Mouse (Mus musculus) liver, embryonic 15.5 days (tissue): ENCODE measurements around the gene Gm826. TPM values are rescaled to one million over a fixed set of nuclear protein-coding genes. Genes with fewer than 3 reads are reported as not detected.

Source experiments
- ATAC-seq: fragments of 200-750 bp; cut with Nextera tagmentation; 2 replicates; pipeline ENCODE4 v1.8.0; 2017; ENCODE audit warnings: moderate number of reproducible peaks, mild to moderate bottlenecking, moderate library complexity; ENCODE audit not compliant: insufficient read depth
- H3K27ac ChIP-seq: fragments of 300-500 bp; sonication (generic); replicated peaks from 2 replicates; pipeline ENCODE4 v1.5.1; 2015; ENCODE audit warnings: mild to moderate bottlenecking, inconsistent platforms
- H3K27me3 ChIP-seq: fragments of 300-500 bp; sonication (generic); 2 replicates; pipeline ENCODE4 v1.6.1; 2015; ENCODE audit warnings: mild to moderate bottlenecking, inconsistent platforms
- H3K36me3 ChIP-seq: fragments of 300-500 bp; sonication (generic); replicated peaks from 2 replicates; pipeline ENCODE4 v1.6.1; 2015; ENCODE audit warnings: moderate library complexity, mild to moderate bottlenecking, inconsistent platforms
- H3K4me1 ChIP-seq: fragments of 300-500 bp; sonication (generic); replicated peaks from 2 replicates; pipeline ENCODE4 v1.6.1; 2015; ENCODE audit warnings: inconsistent platforms
- H3K4me2 ChIP-seq: fragments of 300-500 bp; sonication (generic); 2 replicates; pipeline ENCODE4 v1.6.1; 2015; ENCODE audit warnings: moderate library complexity, mild to moderate bottlenecking, inconsistent platforms
- H3K4me3 ChIP-seq: fragments of 300-500 bp; sonication (generic); replicated peaks from 2 replicates; pipeline ENCODE4 v1.5.1; 2015; ENCODE audit warnings: mild to moderate bottlenecking, inconsistent platforms
- H3K9ac ChIP-seq: fragments of 300-500 bp; sonication (generic); 2 replicates; pipeline ENCODE4 v1.6.1; 2015; ENCODE audit warnings: moderate library complexity, mild to moderate bottlenecking, inconsistent platforms
- H3K9me3 ChIP-seq: fragments of 300-500 bp; sonication (generic); replicated peaks from 2 replicates; pipeline ENCODE4 v1.6.1; 2016; ENCODE audit warnings: inconsistent platforms
- WGBS: fragments of 180-500 bp; shearing (Covaris S2); methylation state at CpG from one replicate; pipeline ENCODE4 v1.1.7; 2015; ENCODE audit warnings: mixed read lengths; ENCODE audit not compliant: insufficient replicate concordance; 5-methylcytosine and 5-hydroxymethylcytosine counted together
- polyA plus RNA-seq: library from polyadenylated mRNA; unstranded; fragments of >200 nt; fragmentation: Nextera tagmentation; extraction: Ambion mirVana; gene quantifications from 2 replicates; pipeline ENCODE4 v1.2.1, GENCODE M21; 2015

Gene Gm826
- polyA plus RNA-seq, 1 experiment from 2014 or later: 5.4 TPM

DNA sequence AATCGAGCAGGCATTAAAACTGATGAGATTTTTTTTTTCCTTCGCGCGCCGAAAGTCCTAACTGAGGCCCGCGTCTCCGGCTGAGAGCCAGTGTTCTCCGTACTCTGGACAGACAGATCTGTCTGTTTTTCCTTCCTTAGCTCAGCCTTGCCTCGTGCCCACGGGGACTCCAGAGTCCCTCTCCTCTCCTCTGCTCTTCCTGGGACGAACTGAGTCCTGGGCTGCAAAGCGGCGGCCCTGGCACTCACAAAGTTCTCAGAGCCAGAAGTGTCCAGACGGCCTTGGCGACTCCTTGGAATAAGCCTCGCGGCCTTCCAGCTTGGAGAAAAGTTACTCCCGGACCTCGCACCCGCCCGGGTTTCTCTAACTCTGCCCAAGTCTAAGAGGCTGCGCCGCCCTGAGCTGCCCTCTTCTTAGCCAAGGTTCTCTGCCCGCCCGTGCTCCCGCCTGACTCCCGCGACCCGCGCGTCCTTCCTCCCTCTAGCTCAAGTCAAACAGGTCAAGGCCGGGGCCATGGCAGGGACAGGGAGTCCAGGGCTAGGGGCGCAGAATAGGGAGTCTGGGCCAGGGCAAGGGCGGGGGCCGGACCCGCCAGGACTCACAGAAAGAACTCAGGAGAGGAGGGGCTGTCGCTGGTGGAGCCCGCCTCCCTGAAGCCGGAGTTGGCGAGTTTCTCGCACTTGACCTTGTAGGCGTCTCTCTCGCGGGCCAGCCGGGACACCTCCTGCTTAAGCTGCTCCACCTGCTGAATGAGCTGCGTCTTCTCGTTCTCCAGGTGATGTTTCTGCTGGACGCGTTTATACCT is 31.3 kb upstream of the Gm826 start:
- H3K4me1 ChIP-seq: peaks cover 17% of the 10 kb centered on the region
- ATAC-seq: no peak
- H3K4me2 ChIP-seq: peak overlapping the region; percentile 71
- H3K36me3 ChIP-seq: no peaks in the 10 kb centered on the region
- H3K4me3 ChIP-seq: peak overlapping the region; percentile 49
- H3K9me3 ChIP-seq: no peaks in the 10 kb centered on the region
- WGBS: 1% methylated on average over 50 of the region's 50 CpGs
- no peak overlapping the region for H3K27ac ChIP-seq
- peaks cover 99% of the 10 kb centered on the region for H3K27me3 ChIP-seq
- H3K9ac ChIP-seq: no peak overlapping the region

DNA sequence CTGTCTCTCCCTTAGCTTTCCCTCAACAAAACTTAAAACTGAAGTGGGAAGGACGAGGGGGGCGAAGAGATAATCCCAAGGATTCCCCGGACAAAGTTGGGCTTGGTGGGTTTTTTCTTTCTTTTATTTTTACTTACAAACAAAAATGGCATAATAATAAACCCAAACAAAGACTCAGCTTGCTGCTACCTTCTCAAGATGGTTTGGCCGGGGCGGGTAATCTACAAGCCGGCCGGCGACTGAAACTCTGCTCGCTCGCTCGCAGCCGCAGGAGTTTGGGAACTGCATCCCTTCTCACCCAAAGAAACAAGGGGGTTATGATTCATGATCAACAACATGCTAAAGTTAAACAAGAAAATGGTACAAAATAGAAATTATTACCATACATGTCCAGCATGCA is 30.7 kb upstream of the Gm826 start:
- Histone ChIP-seq H3K27me3 (peaks cover 99% of the 10 kb centered on the region), H3K36me3 (no peaks in the 10 kb centered on the region), H3K9me3 (no peaks in the 10 kb centered on the region), H3K27ac (no peak overlapping the region), H3K4me2 (peak overlapping the region; percentile 71; the same call in 1 of the 2 replicates), H3K4me3 (0 out of 2 replicates have a peak overlapping the region, but pooled peaks have one; percentile 49), H3K4me1 (peaks cover 17% of the 10 kb centered on the region), H3K9ac (no peak overlapping the region)
- no peak for ATAC-seq
- 6% methylated on average over 12 of the region's 12 CpGs for WGBS

DNA sequence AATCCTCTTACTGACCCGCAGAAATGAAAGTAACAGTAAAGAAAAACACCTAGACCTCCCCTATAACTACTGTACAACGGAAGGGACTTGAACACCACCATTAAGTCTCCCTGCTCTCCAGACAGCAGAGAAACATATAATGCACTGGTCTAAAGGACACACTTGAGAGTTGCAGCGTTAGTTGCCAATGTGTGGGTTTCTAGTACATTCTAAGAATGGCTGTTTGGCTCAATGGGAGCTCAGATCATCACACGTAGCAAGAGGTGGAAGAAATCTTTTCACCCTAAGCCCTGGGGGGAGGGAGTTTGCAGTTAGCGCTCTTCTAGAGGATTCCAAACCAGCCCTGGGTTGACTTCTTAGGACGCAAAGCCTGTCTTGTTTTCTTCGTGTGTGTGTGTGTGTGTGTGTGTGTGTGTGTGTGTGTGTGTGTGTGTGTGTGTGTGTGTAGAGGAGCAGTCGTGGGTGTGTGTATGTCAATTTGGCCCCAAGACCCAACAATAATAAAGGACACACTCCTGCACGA is 30.2 kb upstream of the Gm826 start:
- no peaks in the 10 kb centered on the region for H3K9me3 ChIP-seq
- 2% methylated on average over 9 of the region's 9 CpGs for WGBS
- H3K4me2 ChIP-seq: no peak overlapping the region
- 0 out of 2 replicates have a peak overlapping the region, but pooled peaks have one; percentile 8 for H3K4me3 ChIP-seq
- no peak overlapping the region for H3K9ac ChIP-seq
- H3K27ac ChIP-seq: no peak overlapping the region
- H3K36me3 ChIP-seq: no peaks in the 10 kb centered on the region
- ATAC-seq: no peak
- peaks cover 99% of the 10 kb centered on the region for H3K27me3 ChIP-seq
- peaks cover 17% of the 10 kb centered on the region for H3K4me1 ChIP-seq

DNA sequence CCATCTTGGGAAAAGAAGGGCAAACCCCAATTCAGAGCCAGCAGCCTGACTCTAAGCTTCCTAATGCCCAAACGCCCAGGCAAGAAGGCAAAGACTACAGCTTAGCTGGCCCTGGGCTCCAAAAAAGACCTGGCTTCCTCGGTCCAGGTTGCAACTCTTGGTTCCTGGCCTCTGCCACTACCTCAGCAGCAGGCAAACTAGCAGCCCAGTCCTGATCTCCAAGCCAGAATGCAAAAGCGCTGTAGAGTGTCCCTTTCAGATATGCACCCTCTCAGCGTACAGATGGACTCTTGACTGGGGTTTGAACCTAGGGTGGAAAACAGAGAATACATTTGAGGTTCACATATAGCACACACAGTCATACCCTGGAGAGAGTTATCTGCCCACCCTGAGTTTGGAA is 29.2 kb upstream of the Gm826 start:
- H3K27ac ChIP-seq: no peak overlapping the region
- no peak for ATAC-seq
- H3K9me3 ChIP-seq: no peaks in the 10 kb centered on the region
- H3K9ac ChIP-seq: no peak overlapping the region
- H3K4me2 ChIP-seq: no peak overlapping the region
- 19% methylated on average over 4 of the region's 4 CpGs for WGBS
- peaks cover 17% of the 10 kb centered on the region for H3K4me1 ChIP-seq
- no peaks in the 10 kb centered on the region for H3K36me3 ChIP-seq
- H3K4me3 ChIP-seq: no peak overlapping the region
- peaks cover 99% of the 10 kb centered on the region for H3K27me3 ChIP-seq

DNA sequence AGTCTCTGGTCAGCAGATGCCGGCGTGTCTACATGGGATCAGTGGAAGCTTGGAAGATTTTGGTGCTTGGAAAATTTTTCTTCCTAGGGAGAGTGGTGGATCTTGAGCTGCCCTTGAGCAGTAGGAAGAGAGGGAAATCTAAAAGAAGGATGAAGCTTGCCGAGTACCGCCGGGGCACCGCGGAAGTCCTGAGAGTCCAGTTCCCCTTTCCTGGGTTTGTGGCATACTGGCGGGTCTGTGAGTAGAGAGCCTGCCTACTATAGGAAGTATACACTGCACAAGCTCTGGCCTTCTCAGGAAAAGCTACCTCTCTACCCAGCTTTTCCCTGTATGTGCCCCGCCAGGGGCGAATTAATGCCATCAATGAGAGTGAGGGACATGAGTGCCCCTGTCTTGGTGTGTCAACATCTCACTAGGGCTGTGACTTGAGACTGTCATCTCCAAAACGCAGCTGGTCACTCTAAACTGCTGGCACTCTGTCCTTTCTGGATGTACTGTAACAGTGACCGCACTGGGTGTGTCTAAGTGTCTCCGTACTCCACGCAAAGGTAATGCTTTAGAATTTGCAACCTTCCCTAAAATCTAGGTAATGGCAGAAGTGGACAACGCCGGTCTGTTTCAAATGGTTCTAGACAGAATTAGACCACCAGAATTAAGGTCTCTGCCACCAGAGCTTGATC is 27.6 kb upstream of the Gm826 start:
- Histone ChIP-seq H3K9ac (no peak overlapping the region), H3K4me2 (peak overlapping the region; percentile 10; the same call in 1 of the 2 replicates)
- ATAC-seq: no peak

DNA sequence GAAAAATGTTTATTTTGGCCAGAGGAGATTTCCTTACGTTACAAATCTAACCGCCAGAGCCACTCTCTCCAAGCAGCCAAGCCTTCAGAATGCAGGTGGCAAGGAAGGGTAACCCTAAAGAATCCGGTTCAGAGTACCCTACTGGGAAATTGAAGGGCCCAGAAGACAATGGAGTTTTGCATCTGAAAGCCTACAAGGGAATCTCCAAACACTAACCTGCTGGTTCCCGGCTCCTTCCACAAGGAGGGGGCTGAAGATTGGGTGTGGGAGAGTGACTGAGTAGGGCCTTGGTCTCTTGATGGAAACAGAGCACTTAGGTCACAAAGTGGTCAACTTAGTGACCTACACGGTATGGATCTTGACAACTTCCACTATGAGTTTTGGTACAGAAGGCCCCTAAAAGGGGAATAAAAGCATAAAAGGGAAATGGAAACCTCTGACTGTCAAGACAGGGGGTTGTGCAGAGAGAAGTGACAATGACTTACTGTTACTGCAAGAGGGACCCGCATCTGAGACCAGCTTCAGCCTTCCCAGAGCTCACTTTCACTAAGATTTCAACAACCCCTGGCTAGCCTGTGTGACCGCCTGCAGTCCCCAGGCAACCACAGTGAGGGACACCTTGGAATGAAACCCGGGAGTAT is 26.4 kb upstream of the Gm826 start:
- no peak overlapping the region for H3K4me3 ChIP-seq
- H3K9ac ChIP-seq: no peak overlapping the region

More for the DNA sequence above, 27.6 kb upstream of the Gm826 start:
- H3K4me1 ChIP-seq: peaks cover 7% of the 10 kb centered on the region
- H3K36me3 ChIP-seq: no peaks in the 10 kb centered on the region
- WGBS: 5% methylated on average over 16 of the region's 16 CpGs
- no peaks in the 10 kb centered on the region for H3K9me3 ChIP-seq
- H3K27ac ChIP-seq: no peak overlapping the region
- H3K4me3 ChIP-seq: no peak overlapping the region
- peaks cover 86% of the 10 kb centered on the region for H3K27me3 ChIP-seq

DNA sequence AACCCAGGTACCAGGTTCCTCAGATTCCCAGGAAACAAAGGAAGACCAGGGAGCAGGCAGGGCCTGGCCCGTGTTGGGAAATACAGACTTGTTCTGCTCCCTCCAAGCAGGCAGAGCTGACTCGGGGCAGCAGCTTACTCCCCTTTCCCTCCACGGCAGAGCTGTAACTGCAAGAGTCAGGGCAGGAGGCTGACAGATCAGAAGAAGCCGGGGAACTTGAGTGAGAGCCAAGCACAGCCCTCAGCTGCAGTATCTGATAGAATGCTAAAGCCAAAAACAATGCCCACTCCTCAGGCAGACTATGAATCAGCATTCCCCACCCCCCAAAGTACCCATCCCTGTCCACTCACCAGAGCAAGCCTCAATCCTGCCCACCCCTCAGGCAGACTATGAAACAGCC is 24.9 kb upstream of the Gm826 start:
- H3K4me2 ChIP-seq: no peak overlapping the region
- no peaks in the 10 kb centered on the region for H3K36me3 ChIP-seq
- H3K4me3 ChIP-seq: no peak overlapping the region
- no peaks in the 10 kb centered on the region for H3K9me3 ChIP-seq
- H3K27ac ChIP-seq: no peak overlapping the region
- no peaks in the 10 kb centered on the region for H3K4me1 ChIP-seq
- no peak overlapping the region for H3K9ac ChIP-seq
- H3K27me3 ChIP-seq: peaks cover 59% of the 10 kb centered on the region
- 4% methylated on average over 4 of the region's 4 CpGs for WGBS
- ATAC-seq: no peak

More for the DNA sequence above, 26.4 kb upstream of the Gm826 start:
- WGBS: 6% methylated on average over 8 of the region's 8 CpGs
- Histone ChIP-seq H3K36me3 (no peaks in the 10 kb centered on the region), H3K4me2 (no peak overlapping the region), H3K9me3 (no peaks in the 10 kb centered on the region), H3K4me1 (no peaks in the 10 kb centered on the region), H3K27ac (no peak overlapping the region), H3K27me3 (peaks cover 73% of the 10 kb centered on the region)
- no peak for ATAC-seq

DNA sequence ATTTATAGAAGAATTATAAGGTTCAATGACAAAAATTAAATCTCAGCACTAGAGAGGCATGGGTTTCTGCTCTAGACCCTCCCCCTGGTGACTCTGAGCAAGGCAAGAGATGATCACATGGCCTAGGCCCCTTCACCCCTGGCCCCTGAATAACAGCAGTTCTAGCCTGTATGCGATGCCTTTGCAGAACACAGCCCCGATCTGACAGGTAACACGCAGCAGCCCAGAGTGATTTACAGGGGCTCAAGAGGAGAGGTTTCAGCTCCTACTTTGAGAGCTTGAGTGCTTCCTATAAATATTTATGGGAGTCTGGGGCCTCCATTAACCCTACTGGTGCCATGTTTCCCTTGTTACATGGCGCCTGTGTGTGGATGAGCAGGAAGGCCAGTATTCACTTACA is 23.5 kb upstream of the Gm826 start:
- no peak overlapping the region for H3K27ac ChIP-seq
- 51% methylated on average over 4 of the region's 4 CpGs for WGBS
- H3K27me3 ChIP-seq: peaks cover 45% of the 10 kb centered on the region
- H3K4me2 ChIP-seq: no peak overlapping the region
- no peak overlapping the region for H3K9ac ChIP-seq
- H3K4me1 ChIP-seq: no peaks in the 10 kb centered on the region
- H3K4me3 ChIP-seq: no peak overlapping the region
- no peaks in the 10 kb centered on the region for H3K36me3 ChIP-seq
- ATAC-seq: no peak
- H3K9me3 ChIP-seq: no peaks in the 10 kb centered on the region

DNA sequence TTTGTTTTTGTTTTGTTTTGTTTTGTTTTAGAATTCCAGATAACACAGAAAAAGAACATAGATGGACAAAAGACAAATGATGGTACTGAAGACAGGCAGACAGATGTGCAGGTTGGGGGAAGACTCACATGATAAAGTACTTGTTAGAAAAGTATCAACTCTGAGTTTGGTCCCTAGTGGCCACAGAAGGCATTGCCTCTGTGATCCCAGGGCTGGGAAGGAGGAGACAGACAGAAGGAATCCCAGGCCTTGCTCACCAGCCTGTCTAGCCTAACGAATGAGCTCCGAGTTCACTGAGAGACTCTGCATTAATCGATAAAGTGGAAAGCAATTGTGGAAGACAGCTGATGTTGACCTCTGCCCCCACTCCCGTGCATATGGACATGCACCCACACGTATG is 22.2 kb upstream of the Gm826 start:
- Histone ChIP-seq H3K27me3 (peaks cover 32% of the 10 kb centered on the region), H3K27ac (no peak overlapping the region), H3K9me3 (no peaks in the 10 kb centered on the region), H3K9ac (no peak overlapping the region), H3K36me3 (no peaks in the 10 kb centered on the region), H3K4me1 (peaks cover 1% of the 10 kb centered on the region; the same call in 1 of the 2 replicates), H3K4me2 (no peak overlapping the region), H3K4me3 (no peak overlapping the region)
- no peak for ATAC-seq
- WGBS: 56% methylated on average over 5 of the region's 5 CpGs

DNA sequence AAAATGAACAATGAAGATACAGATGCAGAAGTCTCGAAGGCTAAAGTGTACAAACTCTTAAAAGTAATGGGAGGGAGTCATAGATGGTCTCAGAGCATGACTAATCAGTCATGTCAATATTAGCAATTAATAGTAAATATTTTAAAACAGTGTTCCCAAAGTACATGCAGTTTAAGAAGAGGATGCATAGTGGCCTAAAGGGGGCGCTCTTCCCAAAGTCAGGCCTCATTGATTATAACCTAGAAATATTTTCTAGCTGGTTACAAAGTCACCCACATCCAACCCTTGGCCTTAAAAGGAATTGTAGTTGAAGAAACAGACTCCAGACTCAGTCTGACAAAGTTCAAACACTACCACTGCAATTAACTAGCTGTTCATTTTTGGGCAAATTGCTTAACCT is 20.4 kb upstream of the Gm826 start:
- H3K4me3 ChIP-seq: no peak overlapping the region
- WGBS: 38% methylated on average over 2 of the region's 2 CpGs
- H3K27ac ChIP-seq: no peak overlapping the region
- H3K9me3 ChIP-seq: no peaks in the 10 kb centered on the region
- no peak overlapping the region for H3K9ac ChIP-seq
- H3K27me3 ChIP-seq: peaks cover 14% of the 10 kb centered on the region
- no peak overlapping the region for H3K4me2 ChIP-seq
- no peak for ATAC-seq
- H3K36me3 ChIP-seq: no peaks in the 10 kb centered on the region
- H3K4me1 ChIP-seq: peaks cover 6% of the 10 kb centered on the region; the same call in 1 of the 2 replicates

DNA sequence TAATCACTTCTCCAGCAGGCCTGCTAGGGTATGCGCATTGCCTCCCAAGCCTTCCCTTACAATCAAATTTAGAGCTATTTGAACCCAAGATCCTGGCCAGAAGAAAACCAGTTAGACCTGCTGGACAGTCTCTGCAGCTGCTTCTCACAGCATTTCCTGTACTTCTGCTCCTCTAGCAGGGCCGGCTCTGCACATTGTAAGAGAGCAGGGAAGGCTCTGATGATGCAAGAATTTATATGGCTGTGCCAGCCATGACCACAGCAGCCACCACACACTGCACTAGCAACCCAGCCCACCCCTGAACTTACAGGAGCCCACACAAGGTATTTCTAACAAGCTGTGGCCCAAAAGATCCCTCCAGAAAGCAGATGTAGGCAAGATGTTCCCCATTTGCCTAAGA is 19.6 kb upstream of the Gm826 start:
- Histone ChIP-seq H3K27ac (no peak overlapping the region), H3K4me3 (no peak overlapping the region), H3K4me2 (no peak overlapping the region), H3K27me3 (peaks cover 7% of the 10 kb centered on the region), H3K9ac (no peak overlapping the region), H3K9me3 (no peaks in the 10 kb centered on the region), H3K4me1 (peaks cover 8% of the 10 kb centered on the region; the same call in 1 of the 2 replicates), H3K36me3 (no peaks in the 10 kb centered on the region)
- no peak for ATAC-seq
- WGBS: 44% methylated on average over 2 of the region's 2 CpGs
